Mouse (Mus musculus) ES-Bruce4 (cell line): Measurements from ENCODE around the gene Helb.

ENCODE experiments used
- CTCF ChIP-seq: IDR thresholded peaks from one replicate; pipeline ENCODE4 v1.8.1; 2011; ENCODE audit warnings: low read depth, low read length
- EP300 ChIP-seq: IDR thresholded peaks from 2 replicates; pipeline ENCODE4 v1.6.1; 2011; ENCODE audit warnings: low read depth, low read length; ENCODE audit not compliant: insufficient read depth

DNA sequence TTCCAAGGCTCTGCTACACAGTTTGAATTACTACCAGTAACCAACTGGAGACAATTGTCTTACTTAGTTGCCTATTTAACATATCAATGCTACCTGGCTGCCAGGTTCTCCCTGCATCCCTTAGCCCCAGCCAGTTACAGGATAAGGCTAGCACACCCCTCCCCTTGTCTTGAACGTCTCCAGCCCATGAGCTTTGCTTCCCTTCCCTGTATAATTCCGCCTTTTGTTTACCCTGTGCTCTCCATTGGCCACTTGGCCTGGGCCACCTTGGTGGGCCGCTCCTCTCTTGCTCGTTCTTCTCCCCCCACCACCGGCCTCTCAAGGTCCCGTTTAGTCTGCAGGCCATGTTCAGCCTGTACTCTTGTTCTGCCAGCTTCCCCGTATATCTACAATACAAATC is 1.7 kb upstream of the Helb start:
- TF ChIP-seq CTCF (no peak), EP300 (peak; percentile 86)
